Mouse (Mus musculus): ENCODE measurements at regions not wholly inside any gene's neighbourhood (a gene's known extent, or its start where the extent isn't known, plus 50 kb on each side); places are given as distances from the start of the nearest gene placed in this dataset.

- DNase-seq (ENCODE audit: inconsistent ontology term): no peak
Observed at GRCm38 (mm10) chr9:32815473-32815872, 179.5 kb downstream of the Ets1 start.

- peak; percentile 32 for DNase-seq (ENCODE audit: inconsistent ontology term)
Observed at GRCm38 (mm10) chr9:32816649-32817425, 180.8 kb downstream of the Ets1 start.

GRCm38 (mm10) chr9:32817442-32818358, 181.7 kb downstream of the Ets1 start:
- no peak for DNase-seq (ENCODE audit: inconsistent ontology term)

GRCm38 (mm10) chr9:32823439-32824133, 187.6 kb downstream of the Ets1 start:
- peak; percentile 30 for DNase-seq (ENCODE audit: inconsistent ontology term)

GRCm38 (mm10) chr9:32824134-32824531, 188.1 kb downstream of the Ets1 start:
- DNase-seq (ENCODE audit: inconsistent ontology term): no peak

GRCm38 (mm10) chr9:32830268-32830891, 194.4 kb downstream of the Ets1 start:
- DNase-seq (ENCODE audit: inconsistent ontology term): peak; percentile 52

GRCm38 (mm10) chr9:32833373-32833772, 197.4 kb downstream of the Ets1 start:
- no peak for DNase-seq (ENCODE audit: inconsistent ontology term)

GRCm38 (mm10) chr9:32834751-32835625, 199.0 kb downstream of the Ets1 start:
- peak; percentile 33 for DNase-seq (ENCODE audit: inconsistent ontology term)

- DNase-seq (ENCODE audit: inconsistent ontology term): peak; percentile 32
Observed at GRCm38 (mm10) chr9:32835626-32835971, 199.6 kb downstream of the Ets1 start.

- DNase-seq (ENCODE audit: inconsistent ontology term): peak; percentile 81
Observed at GRCm38 (mm10) chr9:32836371-32836770, 200.3 kb downstream of the Ets1 start.

- no peak for DNase-seq (ENCODE audit: inconsistent ontology term)
Observed at GRCm38 (mm10) chr9:32847361-32847760, 211.3 kb downstream of the Ets1 start.

- DNase-seq (ENCODE audit: inconsistent ontology term): no peak
Observed at GRCm38 (mm10) chr9:32852282-32852681, 216.3 kb downstream of the Ets1 start.

GRCm38 (mm10) chr9:32863286-32863685, 227.3 kb downstream of the Ets1 start:
- DNase-seq (ENCODE audit: inconsistent ontology term): no peak

- no peak for DNase-seq (ENCODE audit: inconsistent ontology term)
Observed at GRCm38 (mm10) chr9:32868936-32869335, 232.9 kb downstream of the Ets1 start.

GRCm38 (mm10) chr9:32874306-32874875, 238.4 kb downstream of the Ets1 start:
- no peak for DNase-seq (ENCODE audit: inconsistent ontology term)

GRCm38 (mm10) chr9:32882819-32883587, 247.0 kb downstream of the Ets1 start:
- DNase-seq (ENCODE audit: inconsistent ontology term): no peak

- no peak for DNase-seq (ENCODE audit: inconsistent ontology term)
Observed at GRCm38 (mm10) chr9:32886008-32886650, 250.1 kb downstream of the Ets1 start.

- peak; percentile 1 for DNase-seq (ENCODE audit: inconsistent ontology term)
Observed at GRCm38 (mm10) chr9:32899801-32900200, 263.8 kb downstream of the Ets1 start.

- DNase-seq (ENCODE audit: inconsistent ontology term): no peak
Observed at GRCm38 (mm10) chr9:32901287-32901686, 265.3 kb downstream of the Ets1 start.
